Mouse (Mus musculus) midbrain, embryonic 11.5 days (tissue): ENCODE data around the gene U90926. TPM values are rescaled to one million over a fixed set of nuclear protein-coding genes. Genes with fewer than 3 reads are reported as not detected.

Experiments used
- polyA plus RNA-seq: library from polyadenylated mRNA; unstranded; fragments of >200 nt; fragmentation: Nextera tagmentation; extraction: Ambion mirVana; gene quantifications from 2 replicates; pipeline ENCODE4 v1.2.1, GENCODE M21; 2014

U90926 gene
- polyA plus RNA-seq, 1 experiment from 2014 or later: not detected

Other genes with a start within 250 kb of the U90926 start
- gene Odaph, start 227.9 kb downstream of the U90926 start, polyA plus RNA-seq: not detected in 2 replicates
- 0.37 and 0.48 TPM in 2 replicates for gene Cdkl2, start 171.5 kb downstream of the U90926 start, polyA plus RNA-seq
- 292 and 298 TPM in 2 replicates for gene G3bp2, start 131.7 kb downstream of the U90926 start, polyA plus RNA-seq
- gene Uso1, start 77.5 kb downstream of the U90926 start, polyA plus RNA-seq: 25.9 and 29.4 TPM in 2 replicates
- 0.17 TPM in 1 of 2 replicates, not detected in the other for gene Ppef2, start 40.9 kb upstream of the U90926 start, polyA plus RNA-seq
- 4.6 and 5.4 TPM in 2 replicates for gene Naaa, start 62.8 kb upstream of the U90926 start, polyA plus RNA-seq
- gene Sdad1, start 95.1 kb upstream of the U90926 start, polyA plus RNA-seq: 40.4 and 40.9 TPM in 2 replicates
- not detected in 2 replicates for gene Cxcl9, start 112.7 kb upstream of the U90926 start, polyA plus RNA-seq
- 0.78 and 2.5 TPM in 2 replicates for gene Art3, start 116.4 kb upstream of the U90926 start, polyA plus RNA-seq
- gene Cxcl10, start 133.5 kb upstream of the U90926 start, polyA plus RNA-seq: 0.33 and 0.54 TPM in 2 replicates
- gene Nup54, start 219.8 kb upstream of the U90926 start, polyA plus RNA-seq: 65.6 and 67.1 TPM in 2 replicates